Mouse (Mus musculus): ENCODE data around the gene Mn1.

DNA sequence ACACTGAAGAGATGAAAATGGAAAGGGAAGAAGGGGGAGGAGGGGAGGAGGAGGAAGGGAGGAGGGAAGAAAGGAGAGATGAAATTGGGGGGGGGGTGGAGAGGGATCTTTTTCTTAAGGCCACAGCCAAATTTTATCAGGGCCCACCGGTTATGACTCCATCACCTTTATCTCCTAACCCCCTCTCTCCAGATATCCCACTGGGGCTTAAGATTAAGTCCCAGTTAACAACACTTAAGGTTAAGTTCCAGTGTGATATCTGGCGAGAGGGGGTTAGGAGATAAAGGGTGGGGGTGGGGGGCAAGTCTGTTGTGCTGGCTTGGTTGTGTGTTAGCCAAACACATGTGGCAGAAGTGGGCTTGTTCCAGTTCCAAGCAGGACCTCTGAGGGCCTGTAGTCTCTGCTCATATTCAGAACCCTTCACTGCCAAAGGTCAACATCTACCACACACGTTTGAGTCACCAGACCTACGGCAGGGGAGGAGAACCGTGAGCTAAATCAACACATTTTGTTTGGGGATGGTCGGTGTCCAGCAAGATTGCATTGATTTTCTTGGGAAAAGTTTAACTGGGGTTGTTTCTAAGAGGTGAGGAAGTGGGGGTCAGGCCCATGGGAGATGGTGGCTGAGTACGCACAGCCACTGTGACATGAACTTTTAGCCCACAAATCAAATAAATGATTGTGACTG, 52.2 kb downstream of the Mn1 start:
- TF ChIP-seq POLR2A (IDR thresholded peaks at IDR 0.05; ENCODE audit: extremely low read depth, insufficient read depth, low read length) (no peak), CTCF (IDR thresholded peaks at IDR 0.05; ENCODE audit: extremely low read depth, insufficient read depth, low read length) (no peak)

Data from cortical plate, adult 2 months (tissue).